In the genomic region with DNA sequence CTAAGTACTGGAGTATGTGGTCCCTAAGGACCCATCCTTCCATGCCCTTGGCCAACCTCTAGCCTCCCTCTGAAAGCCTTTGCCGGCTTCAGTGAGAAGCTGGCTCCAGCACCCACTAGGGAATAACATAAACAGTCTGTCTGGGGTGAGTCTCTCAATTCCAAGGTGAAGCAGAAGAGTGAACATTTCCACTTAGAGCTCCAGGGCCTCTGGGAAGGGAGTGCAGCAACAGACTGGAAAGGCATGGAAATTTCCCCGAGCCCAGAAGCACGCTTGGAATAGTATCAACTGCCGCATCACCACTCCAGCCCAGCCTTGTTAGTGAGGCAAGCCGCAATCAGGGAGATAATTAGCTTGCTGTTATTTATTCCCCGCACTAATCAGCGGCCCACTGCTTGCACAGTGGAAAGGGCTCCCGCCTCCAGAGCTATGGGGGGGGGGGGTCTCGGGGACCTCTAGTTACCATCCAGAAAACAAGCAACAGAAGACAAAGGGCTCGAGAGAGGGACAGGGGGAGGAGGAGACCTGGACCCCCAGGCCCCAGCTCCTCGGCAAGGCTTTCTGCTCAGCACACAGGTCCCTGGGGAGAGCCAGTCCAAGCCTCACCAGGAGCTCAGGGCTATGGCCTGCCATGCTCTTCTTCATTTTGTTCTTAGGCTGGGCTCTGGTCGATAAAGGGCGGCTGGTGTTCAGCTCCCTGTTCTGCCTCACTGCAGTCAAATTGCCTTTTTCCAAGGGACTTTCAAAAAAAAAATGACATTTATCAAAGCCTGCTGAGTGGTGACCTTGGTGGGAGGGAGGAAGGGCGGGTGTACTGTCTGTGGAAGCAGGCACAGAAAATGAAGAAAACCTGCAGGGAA, we compare ENCODE assay signal across 8 mouse cellular contexts. TPM values are rescaled to one million over a fixed set of nuclear protein-coding genes. Genes with fewer than 3 reads are reported as not detected.
A peak's percentile ranks its signal among the peaks of the same experiment; 100 is the strongest.
DNase-seq lines count a peak whose midpoint lies in the region; ATAC-seq and TF ChIP-seq lines count a peak whose summit lies in the region.

No protein-coding gene starts in this region.

- peak; percentile 62 for DNase-seq in adrenal gland, adult 8-10 months
- peak; percentile 95 for DNase-seq in forebrain, embryonic 14.5 days (ENCODE audit: low spot score)
- DNase-seq in hindbrain, embryonic 10.5 days (ENCODE audit: low spot score), result no peak
- peak; percentile 51 to 68 for DNase-seq in layer of hippocampus, postnatal 25 days (ENCODE audit: extremely low spot score in 1 of 2, low spot score in 1 of 2)
- DNase-seq in T-cell, adult 2 months (ENCODE audit: low spot score), result no peak
- DNase-seq in embryo, embryonic 9.5 days (ENCODE audit: extremely low spot score), result no peak

- peaks cover 13% of the 10 kb centered on the region; the same call in 1 of the 2 replicates for H3K27me3 ChIP-seq in E14TG2a.4 (ENCODE audit: insufficient read depth, low read length)
- H3K27me3 ChIP-seq in forebrain, embryonic 14.5 days (replicated peaks; ENCODE audit: control insufficient read depth, insufficient read depth, low read length), result no peaks in the 10 kb centered on the region
- no peaks in the 10 kb centered on the region for H3K27me3 ChIP-seq in hindbrain, embryonic 10.5 days (ENCODE audit: insufficient read depth, poor library complexity, severe bottlenecking)
- no peaks in the 10 kb centered on the region for H3K27me3 ChIP-seq in neural tube, embryonic 13.5 days

- peak overlapping the region; percentile 40; the same call in 1 of the 2 replicates for H3K9ac ChIP-seq in forebrain, embryonic 14.5 days (ENCODE audit: low read length)
- peak overlapping the region; percentile 47 for H3K9ac ChIP-seq in neural tube, embryonic 13.5 days

- H3K27ac ChIP-seq in forebrain, embryonic 14.5 days (ENCODE audit: low read depth, low read length), result peak overlapping the region; percentile 78
- peak overlapping the region; percentile 79 for H3K27ac ChIP-seq in hindbrain, embryonic 10.5 days
- peak overlapping the region; percentile 93 for H3K27ac ChIP-seq in neural tube, embryonic 13.5 days (replicated peaks)

- ATAC-seq in forebrain, embryonic 14.5 days, result peak; percentile 96
- peak; percentile 90 for ATAC-seq in neural tube, embryonic 13.5 days (ENCODE audit: low read depth)

- WGBS in forebrain, embryonic 14.5 days, result 10% methylated on average over 14 of the region's 14 CpGs
- WGBS in hindbrain, embryonic 10.5 days, result 40% methylated on average over 14 of the region's 14 CpGs
- WGBS in neural tube, embryonic 13.5 days, result 14% methylated on average over 14 of the region's 14 CpGs

- TF ChIP-seq CTCF in E14TG2a.4 (conservative IDR thresholded peaks at IDR 0.05; ENCODE audit: low read length), result no peak

- H3K4me3 ChIP-seq in E14TG2a.4 (replicated peaks; ENCODE audit: low read length), result peak overlapping the region; percentile 3; the same call in 1 of the 2 replicates
- H3K4me3 ChIP-seq in forebrain, embryonic 14.5 days (ENCODE audit: low read depth, low read length), result no peak overlapping the region
- peak overlapping the region; percentile 21; the same call in 1 of the 2 replicates for H3K4me3 ChIP-seq in hindbrain, embryonic 10.5 days
- no peak overlapping the region for H3K4me3 ChIP-seq in neural tube, embryonic 13.5 days

- no peaks in the 10 kb centered on the region for H3K9me3 ChIP-seq in E14TG2a.4 (ENCODE audit: low read length)
- H3K9me3 ChIP-seq in forebrain, embryonic 14.5 days (replicated peaks; ENCODE audit: control insufficient read depth, low read length), result no peaks in the 10 kb centered on the region
- no peaks in the 10 kb centered on the region for H3K9me3 ChIP-seq in hindbrain, embryonic 10.5 days
- H3K9me3 ChIP-seq in neural tube, embryonic 13.5 days, result no peaks in the 10 kb centered on the region

- H3K4me1 ChIP-seq in E14TG2a.4 (replicated peaks; ENCODE audit: low read depth, low read length), result peaks cover 15% of the 10 kb centered on the region
- peaks cover 17% of the 10 kb centered on the region for H3K4me1 ChIP-seq in forebrain, embryonic 14.5 days (ENCODE audit: control insufficient read depth, insufficient read depth, low read length)
- peaks cover 22% of the 10 kb centered on the region for H3K4me1 ChIP-seq in hindbrain, embryonic 10.5 days (replicated peaks)
- H3K4me1 ChIP-seq in neural tube, embryonic 13.5 days (replicated peaks), result peaks cover 31% of the 10 kb centered on the region

- H3K36me3 ChIP-seq in E14TG2a.4 (ENCODE audit: insufficient read depth, low read length), result no peaks in the 10 kb centered on the region
- H3K36me3 ChIP-seq in forebrain, embryonic 14.5 days (ENCODE audit: control insufficient read depth, insufficient read depth, low read length), result no peaks in the 10 kb centered on the region
- no peaks in the 10 kb centered on the region for H3K36me3 ChIP-seq in hindbrain, embryonic 10.5 days
- no peaks in the 10 kb centered on the region for H3K36me3 ChIP-seq in neural tube, embryonic 13.5 days

- H3K4me2 ChIP-seq in forebrain, embryonic 14.5 days (ENCODE audit: low read length), result peak overlapping the region; percentile 15; the same call in 1 of the 2 replicates
- peak overlapping the region; percentile 43 for H3K4me2 ChIP-seq in neural tube, embryonic 13.5 days

RNA-seq across cellular contexts. Expression of a gene that starts 11.2 kb away (rescaled TPM):
- total RNA-seq in adrenal gland, adult 8-10 months (2022), result 10 to 100 TPM; 24.4 to 36.9 (median 31.6) TPM
- polyA plus RNA-seq in forebrain, embryonic 14.5 days (2014; fragmentation: Nextera tagmentation; extraction: Ambion mirVana), result 4.8 and 6.5 TPM in 2 replicates
- polyA plus RNA-seq in hindbrain, embryonic 10.5 days (2016; fragmentation: Nextera tagmentation; extraction: Ambion mirVana), result 5.8 and 6.2 TPM in 2 replicates
- total RNA-seq in layer of hippocampus, postnatal 25 days (2021), result 10 to 100 TPM; 66.8 to 67.7 TPM
- polyA plus RNA-seq in neural tube, embryonic 13.5 days (2015; fragmentation: Nextera tagmentation; extraction: Ambion mirVana), result 16.6 and 21.9 TPM in 2 replicates

RNA-seq across cellular contexts. Expression of a gene that starts 20.2 kb away (rescaled TPM):
- total RNA-seq in adrenal gland, adult 8-10 months (2022), result 1 to 10 TPM in 1 of 4 experiments, under 1 TPM in 3; 0.31 to 1.1 (median 0.71) TPM
- polyA plus RNA-seq in forebrain, embryonic 14.5 days (2014; fragmentation: Nextera tagmentation; extraction: Ambion mirVana), result 1.0 and 1.5 TPM in 2 replicates
- 0.95 and 1.4 TPM in 2 replicates for polyA plus RNA-seq in hindbrain, embryonic 10.5 days (2016; fragmentation: Nextera tagmentation; extraction: Ambion mirVana)
- 10 to 100 TPM; 15.2 to 18.6 TPM for total RNA-seq in layer of hippocampus, postnatal 25 days (2021)
- polyA plus RNA-seq in neural tube, embryonic 13.5 days (2015; fragmentation: Nextera tagmentation; extraction: Ambion mirVana), result 3.3 and 4.2 TPM in 2 replicates

RNA-seq across cellular contexts. Expression of a gene that starts 26.1 kb away (rescaled TPM):
- total RNA-seq in adrenal gland, adult 8-10 months (2022), result 10 to 100 TPM in 2 of 4 experiments, 1 to 10 TPM in 2; 9.3 to 14.7 (median 11.7) TPM
- 2.4 and 2.9 TPM in 2 replicates for polyA plus RNA-seq in forebrain, embryonic 14.5 days (2014; fragmentation: Nextera tagmentation; extraction: Ambion mirVana)
- 5.2 TPM in 2 replicates for polyA plus RNA-seq in hindbrain, embryonic 10.5 days (2016; fragmentation: Nextera tagmentation; extraction: Ambion mirVana)
- 10 to 100 TPM; 14.3 to 17.1 TPM for total RNA-seq in layer of hippocampus, postnatal 25 days (2021)
- 3.9 and 4.3 TPM in 2 replicates for polyA plus RNA-seq in neural tube, embryonic 13.5 days (2015; fragmentation: Nextera tagmentation; extraction: Ambion mirVana)

RNA-seq across cellular contexts. Expression of a gene that starts 29.0 kb away (rescaled TPM):
- total RNA-seq in adrenal gland, adult 8-10 months (2022), result 100 to 1,000 TPM; 137 to 154 (median 149) TPM
- 157 and 172 TPM in 2 replicates for polyA plus RNA-seq in forebrain, embryonic 14.5 days (2014; fragmentation: Nextera tagmentation; extraction: Ambion mirVana)
- polyA plus RNA-seq in hindbrain, embryonic 10.5 days (2016; fragmentation: Nextera tagmentation; extraction: Ambion mirVana), result 178 and 201 TPM in 2 replicates
- 10 to 100 TPM; 31.6 to 31.9 TPM for total RNA-seq in layer of hippocampus, postnatal 25 days (2021)
- 151 and 164 TPM in 2 replicates for polyA plus RNA-seq in neural tube, embryonic 13.5 days (2015; fragmentation: Nextera tagmentation; extraction: Ambion mirVana)

RNA-seq across cellular contexts. Expression of a gene that starts 35.8 kb away (rescaled TPM):
- total RNA-seq in adrenal gland, adult 8-10 months (2022), result 10 to 100 TPM in 3 of 4 experiments, 1 to 10 TPM in 1; 8.2 to 23.1 (median 15.0) TPM
- polyA plus RNA-seq in forebrain, embryonic 14.5 days (2014; fragmentation: Nextera tagmentation; extraction: Ambion mirVana), result 24.1 and 30.1 TPM in 2 replicates
- polyA plus RNA-seq in hindbrain, embryonic 10.5 days (2016; fragmentation: Nextera tagmentation; extraction: Ambion mirVana), result 24.2 and 26.8 TPM in 2 replicates
- total RNA-seq in layer of hippocampus, postnatal 25 days (2021), result 10 to 100 TPM; 19.5 to 31.1 TPM
- 24.5 and 26.0 TPM in 2 replicates for polyA plus RNA-seq in neural tube, embryonic 13.5 days (2015; fragmentation: Nextera tagmentation; extraction: Ambion mirVana)

Comparison
In these comparisons a context has a peak if more than half of its experiments do, and no peak if none do; other contexts are left out.
1. H3K4me3 ChIP-seq: peak in E14TG2a.4 (single experiment) and hindbrain, embryonic 10.5 days (single experiment); none in forebrain, embryonic 14.5 days (single experiment) and neural tube, embryonic 13.5 days (single experiment).
2. DNase-seq: peak in adrenal gland, adult 8-10 months (single experiment), forebrain, embryonic 14.5 days (single experiment) and layer of hippocampus, postnatal 25 days (2 of 2); none in hindbrain, embryonic 10.5 days (single experiment), T-cell, adult 2 months (single experiment) and embryo, embryonic 9.5 days (single experiment).
3. Peak in every context shown above with its lines, with median percentiles within 50 percentile points of each other: H3K27ac ChIP-seq.